Mouse (Mus musculus): ENCODE data around the gene Gm6460. TPM values are rescaled to one million over a fixed set of nuclear protein-coding genes. Genes with fewer than 3 reads are reported as not detected.
"Not testable (repeated sequence)": the region's sequence is repeated elsewhere in the genome, so short reads cannot be mapped to it uniquely, and the experiment has no call there.

Gm6460 gene
- not detected in 2 replicates for total RNA-seq (2017)

DNA sequence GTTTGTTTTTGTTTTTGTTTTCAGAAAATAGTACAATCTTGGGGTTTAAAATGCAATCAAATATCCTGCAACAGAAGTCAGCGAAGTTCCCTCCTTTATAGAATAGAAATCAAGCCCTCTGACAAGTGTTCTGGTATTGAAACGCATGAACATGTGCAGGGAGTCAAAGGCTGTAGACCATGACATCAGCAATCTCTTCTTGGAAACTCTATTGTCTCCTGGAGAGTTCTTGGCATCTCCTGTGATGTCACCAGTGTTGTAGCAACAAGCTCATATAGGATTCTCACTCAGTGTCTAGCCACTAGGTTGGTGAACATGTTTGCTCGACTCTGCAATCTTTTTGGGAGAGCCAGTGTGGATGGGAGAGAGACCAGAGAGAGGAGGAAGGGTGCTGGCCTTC lies at the start of gene Gm6460:
Gene Gm6460 (plus strand): TSS at position 301 of the 400 bp plus-strand sequence.
- ATAC-seq (replicated peaks in 1 of 2; ENCODE audit: insufficient read depth in 1 of 2, low FRiP score in 2 of 2, low TSS enrichment in 1 of 2, low read depth in 1 of 2, poor library complexity in 2 of 2, severe bottlenecking in 2 of 2) = not testable (repeated sequence)

Other genes with a start within 250 kb of the Gm6460 start
- gene Gm8897, start 178.5 kb upstream of the Gm6460 start, total RNA-seq (2017) = 0.94 TPM in 1 of 2 replicates, not detected in the other
- gene Gm8906, start 92.2 kb upstream of the Gm6460 start, total RNA-seq (2017) = 1.7 TPM in 1 of 2 replicates, not detected in the other
- gene Gm8922, start 87.0 kb downstream of the Gm6460 start, total RNA-seq (2017) = not detected in 2 replicates
- gene Gm8926, start 175.6 kb downstream of the Gm6460 start, total RNA-seq (2017) = not detected in 2 replicates